Mouse (Mus musculus) cerebral cortex, adult 2 months (tissue): Measurements from ENCODE around the gene Top2a.

ENCODE experiments used
- WGBS: fragments of 180-500 bp; shearing (Covaris S2); methylation state at CpG from one replicate; pipeline ENCODE4 v1.1.7; 2018; 5-methylcytosine and 5-hydroxymethylcytosine counted together

The Top2a gene

GRCm38 (mm10) chr11:99041051-99041729 is 17.2 kb upstream of the Top2a start, which contains the start of gene Igfbp4:
Gene Igfbp4, plus strand, starts transcription at chr11:99041244.
- 1% methylated on average over 62 of the region's 63 CpGs for WGBS

- 4% methylated on average over 17 of the region's 17 CpGs for WGBS
Observed at GRCm38 (mm10) chr11:99040346-99040974, 16.5 kb upstream of the Top2a start.

- WGBS = 1% methylated on average over 15 of the region's 15 CpGs
Observed at GRCm38 (mm10) chr11:99039782-99040181, 15.8 kb upstream of the Top2a start.

- 80% methylated on average over 6 of the region's 6 CpGs for WGBS
Observed at GRCm38 (mm10) chr11:99036254-99036653, 12.3 kb upstream of the Top2a start.

GRCm38 (mm10) chr11:99035350-99035749 is 11.4 kb upstream of the Top2a start:
- 81% methylated on average over 4 of the region's 4 CpGs for WGBS

GRCm38 (mm10) chr11:99026899-99027440 is 3.0 kb upstream of the Top2a start:
- WGBS = 81% methylated on average over 12 of the region's 12 CpGs

- 96% methylated on average over 6 of the region's 6 CpGs for WGBS
Observed at GRCm38 (mm10) chr11:99025878-99026277, 1.9 kb upstream of the Top2a start.

GRCm38 (mm10) chr11:99024468-99025134 is 612 bp upstream of the Top2a start:
- 28% methylated on average over 18 of the region's 18 CpGs for whole genome bisulfite sequencing

- 19% methylated on average over 4 of the region's 4 CpGs for WGBS
Observed at GRCm38 (mm10) chr11:99023094-99023493, 895 bp downstream of the Top2a start.

GRCm38 (mm10) chr11:99022384-99022933 is 1.5 kb downstream of the Top2a start:
- WGBS = 78% methylated on average over 5 of the region's 5 CpGs

- 97% methylated on average over 6 of the region's 6 CpGs for WGBS
Observed at GRCm38 (mm10) chr11:99019844-99020243, 4.1 kb downstream of the Top2a start.

GRCm38 (mm10) chr11:99013856-99014255 is 10.1 kb downstream of the Top2a start:
- WGBS = 94% methylated on average over 1 of the region's 1 CpGs

GRCm38 (mm10) chr11:99010706-99011105 is 13.3 kb downstream of the Top2a start:
- WGBS = 94% methylated on average over 5 of the region's 5 CpGs

- WGBS = 82% methylated on average over 4 of the region's 4 CpGs
Observed at GRCm38 (mm10) chr11:99010124-99010523, 13.9 kb downstream of the Top2a start.

- WGBS = 89% methylated on average over 9 of the region's 9 CpGs
Observed at GRCm38 (mm10) chr11:99006788-99007187, 17.2 kb downstream of the Top2a start.

- WGBS = 95% methylated on average over 11 of the region's 11 CpGs
Observed at GRCm38 (mm10) chr11:98999243-98999642, 24.7 kb downstream of the Top2a start.

GRCm38 (mm10) chr11:98997659-98998058 is 26.3 kb downstream of the Top2a start:
- WGBS = 93% methylated on average over 4 of the region's 4 CpGs

GRCm38 (mm10) chr11:98995987-98996386 is 28.0 kb downstream of the Top2a start:
- 86% methylated on average over 7 of the region's 7 CpGs for WGBS

- WGBS = 89% methylated on average over 6 of the region's 6 CpGs
Observed at GRCm38 (mm10) chr11:98990866-98991265, 33.1 kb downstream of the Top2a start.

- WGBS = 92% methylated on average over 6 of the region's 6 CpGs
Observed at GRCm38 (mm10) chr11:98988260-98988659, 35.7 kb downstream of the Top2a start.

- 92% methylated on average over 7 of the region's 7 CpGs for WGBS
Observed at GRCm38 (mm10) chr11:98985542-98985941, 38.4 kb downstream of the Top2a start.

- 64% methylated on average over 8 of the region's 8 CpGs for WGBS
Observed at GRCm38 (mm10) chr11:98983551-98983950, 40.4 kb downstream of the Top2a start.
